Mouse (Mus musculus): ENCODE measurements at regions not wholly inside any gene's neighbourhood (a gene's known extent, or its start where the extent isn't known, plus 50 kb on each side); places are given as distances from the start of the nearest gene placed in this dataset.

GRCm38 (mm10) chr5:39128931-39129330 lies 252.3 kb upstream of the Clnk start:
- no peak for TF ChIP-seq ZKSCAN1 (IDR thresholded peaks at IDR 0.05; ENCODE audit: borderline replicate concordance, low read depth, low read length)
- no peak for TF ChIP-seq CTCF (conservative IDR thresholded peaks at IDR 0.05 in 1 of 2, IDR thresholded peaks at IDR 0.05 in 1 of 2; ENCODE audit: low read depth in 2 of 2, low read length in 2 of 2)
- no peak for TF ChIP-seq POLR2AphosphoS2 (IDR thresholded peaks at IDR 0.05; ENCODE audit: low read depth, low read length)
- no peak for TF ChIP-seq POLR2A (IDR thresholded peaks at IDR 0.05; ENCODE audit: low read depth, low read length)
- no peak for TF ChIP-seq KAT2A (IDR thresholded peaks at IDR 0.05; ENCODE audit: insufficient replicate concordance, low read length)
- no peak for TF ChIP-seq GABPA (IDR thresholded peaks at IDR 0.05; ENCODE audit: insufficient replicate concordance, low read depth, low read length)
- TF ChIP-seq TBP (conservative IDR thresholded peaks at IDR 0.05; ENCODE audit: low read depth, low read length): no peak
- TF ChIP-seq ELF1 (IDR thresholded peaks at IDR 0.05; ENCODE audit: low read depth, low read length): no peak
- TF ChIP-seq HCFC1 (IDR thresholded peaks at IDR 0.05; ENCODE audit: low read depth, low read length): no peak
- no peak for TF ChIP-seq CHD2 (IDR thresholded peaks at IDR 0.05; ENCODE audit: low read length)
